Mouse (Mus musculus) cerebellum, postnatal 4 days (tissue): ENCODE data around the gene L3mbtl3.

ENCODE experiments used
- DNase-seq, 2 experiments: peaks; one replicate each; pipeline ENCODE4 v3.0.0; 2022; ENCODE audit warnings: low spot score in 2 of 2, mixed read lengths in 1 of 2

The L3mbtl3 gene

DNA sequence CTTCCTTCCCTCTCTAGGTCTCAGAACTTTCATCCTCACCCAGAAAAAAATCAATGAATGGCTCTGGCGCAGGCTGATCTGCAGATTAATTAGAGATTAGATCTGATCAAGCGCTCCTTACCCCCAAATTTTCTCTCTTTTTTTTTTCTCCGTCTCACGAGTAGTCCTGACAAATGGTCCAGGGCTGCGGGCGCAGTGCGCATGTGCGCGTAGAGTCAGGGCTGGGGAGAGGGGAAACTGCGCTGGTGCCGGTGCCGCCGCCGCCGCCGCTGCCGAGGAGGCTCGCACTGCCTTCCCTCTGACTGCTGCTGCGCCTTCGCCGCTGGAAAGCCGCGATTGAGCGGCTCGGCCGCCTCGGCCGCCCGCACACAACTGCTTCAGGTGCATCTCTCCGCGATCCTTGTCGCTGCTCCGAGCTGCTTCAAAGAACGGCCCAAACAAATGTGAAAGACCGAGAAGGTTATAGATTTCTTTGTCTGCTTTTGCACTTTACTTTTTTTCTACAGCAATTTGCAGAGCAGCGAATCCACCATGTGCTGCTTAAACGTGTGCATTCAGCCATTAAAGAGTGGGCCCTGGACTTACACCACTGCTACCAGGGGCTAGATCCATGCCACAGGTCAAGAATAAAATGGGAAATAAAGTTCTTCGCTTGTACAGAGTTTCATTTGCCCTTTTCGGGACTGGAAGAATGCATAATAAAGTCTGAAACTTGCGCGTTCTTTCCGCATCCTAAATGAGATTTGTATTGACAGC lies at the start of gene L3mbtl3:
Gene L3mbtl3, minus strand, starts transcription at position 182 of the 756 bp plus-strand sequence.
- peak; percentile 61 to 83 for DNase-seq

GRCm38 (mm10) chr10:26421168-26421567 lies 45.4 kb upstream of the L3mbtl3 start:
- no peak for DNase-seq

- DNase-seq, result no peak
Measured at GRCm38 (mm10) chr10:26388656-26389055, 12.9 kb upstream of the L3mbtl3 start.

- no peak for DNase-seq
Measured at GRCm38 (mm10) chr10:26377332-26377602, 1.5 kb upstream of the L3mbtl3 start.

GRCm38 (mm10) chr10:26376546-26377331 lies 968 bp upstream of the L3mbtl3 start:
- no peak for DNase-seq

DNA sequence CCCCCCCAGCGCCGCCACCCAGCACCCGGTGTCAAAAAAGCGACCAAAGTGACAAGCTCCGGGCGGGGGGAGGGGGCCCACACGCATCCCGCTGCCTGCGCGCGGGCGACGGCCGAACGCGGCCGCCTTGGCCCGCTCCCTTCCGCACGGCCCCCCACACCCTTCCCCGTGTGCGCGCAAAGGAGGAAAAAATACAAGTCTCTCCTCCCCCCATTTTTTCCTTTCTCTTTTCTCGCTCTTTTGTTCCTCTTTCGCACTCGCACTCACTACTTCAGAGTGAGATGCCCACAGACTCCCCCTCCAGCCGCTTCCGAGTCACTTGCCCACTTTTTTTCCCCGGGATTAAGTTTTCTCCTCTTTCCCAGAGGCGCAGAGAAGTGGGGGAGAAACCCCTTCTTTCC lies 420 bp downstream of the L3mbtl3 start:
- DNase-seq, result peak in 1 of 2 experiments; percentile 13

DNA sequence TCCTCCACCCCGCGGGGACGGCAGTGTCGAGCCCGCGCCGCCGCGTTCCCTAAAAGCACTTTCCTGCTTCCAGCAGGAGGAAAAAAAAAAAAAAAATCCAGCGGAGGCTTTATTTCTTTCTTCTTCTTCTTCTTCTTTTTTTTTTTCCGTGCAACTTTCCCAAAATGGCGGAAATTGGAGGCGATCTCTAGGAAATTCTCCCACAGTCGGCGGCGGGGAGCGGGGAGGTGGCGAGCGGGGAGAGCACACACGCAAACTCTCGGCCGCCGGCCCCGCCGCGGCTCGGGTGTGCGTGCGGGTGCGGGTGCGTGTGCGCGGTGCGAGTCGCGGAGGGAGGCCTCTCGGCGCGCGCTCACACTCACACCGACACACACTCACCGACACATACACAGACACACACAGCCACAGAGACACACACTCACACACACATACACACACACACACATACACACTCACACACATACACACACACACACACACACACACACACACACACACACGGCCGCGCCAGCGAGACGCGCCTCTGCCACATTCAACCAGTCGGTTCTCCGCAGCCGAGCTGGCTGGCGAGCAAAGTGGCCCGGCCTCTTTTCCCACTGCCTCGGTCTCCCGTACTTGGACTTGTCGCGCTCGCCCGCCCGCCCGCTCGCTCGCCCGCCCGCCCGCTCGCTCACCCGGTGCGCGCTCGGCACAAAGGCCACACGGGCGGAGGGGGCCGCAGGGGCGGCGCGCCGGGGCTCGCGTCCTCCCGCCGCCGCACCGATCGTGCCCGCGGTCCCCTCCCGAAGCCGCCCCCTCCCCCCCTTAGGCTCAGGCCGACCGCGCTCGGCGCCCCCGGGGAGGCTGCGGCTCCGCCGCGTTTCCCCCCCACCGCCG lies 1.1 kb downstream of the L3mbtl3 start:
- DNase-seq, result peak in 1 of 2 experiments; percentile 58

GRCm38 (mm10) chr10:26373951-26374435 lies 1.8 kb downstream of the L3mbtl3 start:
- peak; percentile 28 to 61 for DNase-seq

GRCm38 (mm10) chr10:26372940-26373931 lies 2.5 kb downstream of the L3mbtl3 start:
- peak; percentile 37 to 73 for DNase-seq

- no peak for DNase-seq
Measured at GRCm38 (mm10) chr10:26371416-26371815, 4.4 kb downstream of the L3mbtl3 start.

DNA sequence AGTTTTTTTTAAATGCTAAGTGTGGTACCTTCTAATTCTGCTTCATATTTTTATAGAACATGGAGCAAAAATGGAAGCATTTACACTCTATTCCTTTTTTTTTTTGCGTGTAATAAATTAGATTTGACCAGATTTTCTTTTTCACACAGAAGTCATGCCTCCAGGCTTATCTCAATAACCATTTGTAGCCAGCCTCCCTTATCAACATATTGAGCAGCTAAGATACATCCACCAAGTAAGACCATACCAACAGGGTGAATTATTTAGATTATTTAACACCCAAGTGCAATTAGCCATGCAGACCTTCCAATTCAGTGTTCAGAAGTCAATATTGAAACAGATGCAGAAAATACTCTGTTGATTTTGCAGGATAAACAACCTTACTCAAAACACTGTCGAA lies 10.8 kb downstream of the L3mbtl3 start:
- DNase-seq, result no peak

- no peak for DNase-seq
Measured at GRCm38 (mm10) chr10:26364326-26364856, 11.4 kb downstream of the L3mbtl3 start.

DNA sequence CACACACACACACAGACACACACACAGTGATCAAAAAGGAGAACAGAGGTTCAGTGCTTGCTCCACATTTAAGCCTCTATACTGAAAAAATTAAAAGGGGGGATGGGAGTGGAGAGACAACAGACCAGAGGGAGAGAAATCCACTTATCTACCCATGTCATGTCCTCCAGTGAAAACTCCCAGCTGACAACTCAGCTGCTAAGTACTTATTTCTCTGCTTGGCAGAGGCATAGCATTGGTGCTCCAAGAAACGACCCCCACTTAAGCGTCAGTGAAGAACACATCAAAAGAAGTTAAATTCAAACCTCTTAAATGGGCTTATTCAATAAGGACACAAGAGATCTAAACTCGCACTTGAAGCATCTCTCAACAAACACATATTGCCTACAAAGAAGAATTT lies 12.2 kb downstream of the L3mbtl3 start:
- no peak for DNase-seq

DNA sequence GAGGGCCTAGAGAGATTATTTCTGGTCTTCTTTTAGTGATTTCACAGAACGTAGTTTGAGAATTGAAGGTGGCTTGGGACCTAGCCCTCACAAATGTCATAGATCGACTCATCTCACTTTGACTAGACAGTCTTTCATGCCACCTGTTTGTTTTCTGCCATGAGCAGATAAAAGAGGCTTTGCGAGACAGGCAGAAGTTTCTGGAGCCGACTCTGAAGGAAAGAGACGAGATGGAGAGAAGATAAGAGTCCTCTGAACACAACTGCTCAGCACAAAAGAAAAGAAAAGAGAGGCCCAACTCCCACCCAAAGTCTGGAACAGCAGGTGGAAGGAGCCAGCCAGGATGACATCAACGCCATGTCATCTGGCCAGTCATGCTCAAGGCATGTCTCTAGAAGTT lies 17.0 kb downstream of the L3mbtl3 start:
- no peak for DNase-seq

DNA sequence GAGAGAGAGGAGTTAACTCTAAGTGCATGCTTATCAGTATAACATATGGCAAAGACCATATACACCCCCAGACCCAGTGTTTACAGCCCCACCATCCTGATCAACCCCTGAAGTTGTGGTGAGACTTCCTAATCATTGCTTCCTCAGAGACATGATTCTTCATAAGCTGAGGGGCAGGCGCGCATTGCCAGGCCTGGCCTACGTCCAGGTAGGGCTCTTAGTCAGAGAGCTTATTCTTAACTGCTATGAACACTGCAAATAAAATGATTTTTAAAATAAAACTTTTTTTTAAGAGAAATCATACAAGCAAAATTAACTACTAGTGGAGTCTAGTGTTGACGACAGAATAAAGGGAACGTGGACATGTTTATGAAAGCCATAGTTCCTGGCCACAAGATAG lies 17.5 kb downstream of the L3mbtl3 start:
- no peak for DNase-seq

DNA sequence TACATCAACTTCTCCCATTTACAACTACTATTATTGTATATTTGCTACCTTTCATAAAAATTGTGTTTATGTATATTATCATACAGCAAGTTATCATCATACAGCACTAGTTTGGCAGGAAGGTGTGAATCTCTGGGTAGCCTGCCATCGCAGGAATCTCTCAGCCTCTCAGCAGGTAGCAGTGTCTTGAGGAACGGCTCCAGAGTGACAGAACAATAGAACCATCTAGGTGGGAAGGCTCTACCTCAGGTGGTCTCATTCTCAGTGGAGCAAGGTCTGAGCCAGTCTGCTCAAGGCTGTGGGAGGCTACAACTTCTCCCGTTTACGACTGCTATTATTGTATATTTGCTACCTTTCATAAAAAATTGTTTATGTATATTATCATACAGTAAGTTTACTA lies 22.0 kb downstream of the L3mbtl3 start:
- DNase-seq, result no peak

DNA sequence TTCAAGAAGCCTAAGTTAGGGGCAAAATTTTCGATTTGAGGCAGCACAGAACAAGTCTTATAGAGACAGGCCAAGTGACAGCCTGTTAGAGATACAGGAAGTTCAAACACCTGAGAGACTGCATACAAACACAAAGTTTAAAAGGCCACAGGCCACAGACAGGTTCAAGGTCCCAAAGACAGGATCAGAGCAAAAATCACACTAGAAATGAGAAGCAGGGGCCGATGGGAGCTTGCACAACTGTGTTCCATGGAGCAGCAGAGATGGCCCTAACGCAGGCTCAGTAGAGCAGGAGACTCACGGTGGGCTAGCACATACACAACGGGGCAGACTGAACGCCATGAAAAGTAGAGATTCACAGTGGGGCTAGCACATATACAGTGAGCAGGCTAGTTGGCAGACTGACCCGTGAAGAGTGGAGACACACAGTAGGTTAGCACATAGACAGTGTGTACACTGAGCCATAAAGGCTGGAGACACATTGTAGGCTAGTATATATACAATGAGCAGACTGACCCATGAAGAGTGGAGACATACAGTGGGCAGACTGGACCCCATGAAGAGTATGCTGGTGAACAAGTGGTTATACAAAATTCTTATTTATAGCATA lies 24.5 kb downstream of the L3mbtl3 start:
- no peak for DNase-seq

DNA sequence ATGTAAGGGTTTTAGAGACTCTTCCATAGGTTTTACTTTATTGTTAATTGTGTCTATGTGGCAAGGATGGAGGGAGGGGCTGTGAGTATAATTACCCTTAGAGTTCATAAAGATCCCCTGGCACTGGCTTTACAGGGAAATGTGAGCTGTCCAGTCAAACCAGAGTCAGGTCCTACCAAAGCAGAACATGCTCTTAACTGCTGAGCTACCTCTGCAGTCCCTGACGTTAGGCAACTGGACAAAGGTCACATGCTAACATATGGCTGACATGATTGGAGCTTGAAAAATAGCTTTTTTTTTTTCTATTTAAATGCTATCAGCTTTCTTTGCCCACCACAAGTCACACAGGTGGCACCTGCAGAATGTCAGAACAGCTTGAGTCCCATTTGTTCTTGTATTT lies 25.6 kb downstream of the L3mbtl3 start:
- DNase-seq, result no peak

DNA sequence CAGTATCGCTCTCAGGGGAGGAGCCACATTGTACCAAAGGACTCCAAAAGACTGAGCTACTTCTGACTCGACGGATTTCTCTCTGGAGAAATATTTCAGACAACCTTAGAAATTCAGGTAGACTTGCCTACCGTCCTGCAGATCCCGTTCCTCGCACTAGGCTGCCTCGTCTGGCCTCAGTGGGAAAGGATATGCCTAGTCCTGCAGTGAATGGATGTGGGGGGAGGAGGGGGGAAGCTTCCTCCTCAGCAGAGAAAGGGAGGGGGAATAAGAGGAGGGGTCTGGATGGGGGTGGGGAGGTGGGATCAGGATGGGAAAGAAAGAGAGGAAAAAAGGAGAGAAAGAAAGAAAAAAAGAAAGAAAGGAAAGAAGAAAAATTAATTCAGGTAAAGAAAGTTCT lies 28.2 kb downstream of the L3mbtl3 start:
- DNase-seq, result no peak

DNA sequence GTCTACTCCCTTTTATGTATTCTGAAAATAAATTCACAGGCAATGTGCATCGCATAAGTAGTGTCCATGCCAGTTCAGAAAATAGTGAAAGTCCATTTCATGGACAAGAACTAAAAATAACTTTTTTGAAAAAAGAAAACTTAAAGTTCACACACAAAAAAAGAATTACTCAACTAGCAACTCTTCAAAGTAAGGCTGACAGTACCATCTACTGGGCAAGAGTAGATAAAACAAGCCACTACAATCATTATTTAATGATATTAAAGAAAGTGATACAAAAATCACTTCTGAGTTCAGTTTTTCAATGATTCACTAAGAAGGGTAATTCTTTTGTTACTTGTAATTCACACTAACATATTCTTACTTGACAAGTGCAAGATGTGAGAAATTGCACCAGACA lies 29.9 kb downstream of the L3mbtl3 start:
- no peak for DNase-seq
